Mouse (Mus musculus) kidney, postnatal 0 days (tissue): ENCODE results near the gene Tspan18. TPM values are rescaled to one million over a fixed set of nuclear protein-coding genes. Genes with fewer than 3 reads are reported as not detected.

Experiments used
- ATAC-seq: fragments of 200-750 bp; cut with Nextera tagmentation; replicated peaks from 2 replicates; pipeline ENCODE4 v1.8.0; 2017; ENCODE audit warnings: low read depth, moderate number of reproducible peaks, moderate TSS enrichment, moderate library complexity; ENCODE audit not compliant: low FRiP score
- DNase-seq: peaks from one replicate; pipeline ENCODE4 v3.0.0-alpha.2; 2016; ENCODE audit warnings: low spot score
- H3K27ac ChIP-seq: fragments of 300-500 bp; sonication (generic); 2 replicates; pipeline ENCODE4 v1.5.1; 2014; ENCODE audit warnings: mild to moderate bottlenecking
- H3K27me3 ChIP-seq: fragments of 300-500 bp; sonication (generic); 2 replicates; pipeline ENCODE4 v1.6.1; 2014; ENCODE audit warnings: low read length, mixed read lengths; ENCODE audit not compliant: insufficient read depth
- H3K36me3 ChIP-seq: fragments of 300-500 bp; sonication (generic); 2 replicates; pipeline ENCODE4 v1.6.1; 2014; ENCODE audit warnings: low read length, mixed read lengths; ENCODE audit not compliant: insufficient read depth
- H3K4me1 ChIP-seq: fragments of 300-500 bp; sonication (generic); replicated peaks from 2 replicates; pipeline ENCODE4 v1.6.1; 2014; ENCODE audit warnings: antibody characterized with exemption, low read length, mixed read lengths; ENCODE audit not compliant: insufficient read depth
- H3K4me2 ChIP-seq: fragments of 300-500 bp; sonication (generic); 2 replicates; pipeline ENCODE4 v1.6.1; 2014; ENCODE audit warnings: mild to moderate bottlenecking, low read length, moderate library complexity, mixed read lengths
- H3K4me3 ChIP-seq: fragments of 300-500 bp; sonication (generic); replicated peaks from 2 replicates; pipeline ENCODE4 v1.5.1; 2014; ENCODE audit warnings: low read depth, low read length
- H3K9ac ChIP-seq: fragments of 300-500 bp; sonication (generic); 2 replicates; pipeline ENCODE4 v1.6.1; 2014; ENCODE audit warnings: low read depth, low read length
- H3K9me3 ChIP-seq: fragments of 300-500 bp; sonication (generic); replicated peaks from 2 replicates; pipeline ENCODE4 v1.6.1; 2016; ENCODE audit warnings: low read length, inconsistent platforms, mixed read lengths
- CTCF ChIP-seq: IDR thresholded peaks from 2 replicates; pipeline ENCODE4 v1.5.1; 2016; ENCODE audit warnings: antibody characterized with exemption, low read depth, mild to moderate bottlenecking, moderate library complexity
- WGBS: fragments of 180-500 bp; shearing (Covaris S2); extraction: QIAGEN DNeasy Blood & Tissue Kit; methylation state at CpG from one replicate; pipeline ENCODE4 v1.1.7; 2014; 5-methylcytosine and 5-hydroxymethylcytosine counted together
- polyA plus RNA-seq: library from polyadenylated mRNA; unstranded; fragments of >200 nt; fragmentation: Nextera tagmentation; extraction: Ambion mirVana; gene quantifications from 2 replicates; pipeline ENCODE4 v1.2.1, GENCODE M21; 2015

Tspan18 gene
- polyA plus RNA-seq, 1 experiment from 2014 or later = 29.2 TPM

GRCm38 (mm10) chr2:93283481-93284293, 50.6 kb downstream of the Tspan18 start:
- H3K9ac ChIP-seq = no peak overlapping the region

GRCm38 (mm10) chr2:93282636-93283035, 51.7 kb downstream of the Tspan18 start:
- no peak for ATAC-seq
- H3K4me2 ChIP-seq = no peak overlapping the region
- peaks cover 35% of the 10 kb centered on the region for H3K4me1 ChIP-seq
- no peak overlapping the region for H3K9ac ChIP-seq
- H3K9me3 ChIP-seq = no peaks in the 10 kb centered on the region
- H3K4me3 ChIP-seq = no peak overlapping the region
- H3K27me3 ChIP-seq = no peaks in the 10 kb centered on the region
- TF ChIP-seq CTCF = no peak
- 64% methylated on average over 4 of the region's 4 CpGs for WGBS
- no peaks in the 10 kb centered on the region for H3K36me3 ChIP-seq
- peak overlapping the region; percentile 71 for H3K27ac ChIP-seq
- no peak for DNase-seq

More at GRCm38 (mm10) chr2:93283481-93284293, 50.6 kb downstream of the Tspan18 start:
- Histone ChIP-seq H3K27me3 (no peaks in the 10 kb centered on the region), H3K27ac (peak overlapping the region; percentile 71), H3K9me3 (no peaks in the 10 kb centered on the region), H3K4me3 (no peak overlapping the region), H3K4me2 (no peak overlapping the region), H3K36me3 (no peaks in the 10 kb centered on the region), H3K4me1 (peaks cover 29% of the 10 kb centered on the region)
- 30% methylated on average over 7 of the region's 7 CpGs for WGBS
- no peak for TF ChIP-seq CTCF
- DNase-seq (peak; percentile 52), ATAC-seq (0 out of 2 replicates have a peak, but pooled peaks have one; percentile 6)

- DNase-seq = no peak
- Histone ChIP-seq H3K27me3 (no peaks in the 10 kb centered on the region), H3K4me1 (peaks cover 44% of the 10 kb centered on the region), H3K4me3 (no peak overlapping the region), H3K4me2 (no peak overlapping the region), H3K36me3 (no peaks in the 10 kb centered on the region), H3K9ac (no peak overlapping the region), H3K9me3 (no peaks in the 10 kb centered on the region), H3K27ac (no peak overlapping the region)
- no peak for TF ChIP-seq CTCF
- WGBS = 80% methylated on average over 6 of the region's 6 CpGs
- ATAC-seq = no peak
Measured at GRCm38 (mm10) chr2:93281466-93281865, 52.8 kb downstream of the Tspan18 start.

GRCm38 (mm10) chr2:93280117-93280620, 54.1 kb downstream of the Tspan18 start:
- Histone ChIP-seq H3K36me3 (no peaks in the 10 kb centered on the region), H3K4me1 (peaks cover 44% of the 10 kb centered on the region), H3K27ac (no peak overlapping the region), H3K9ac (no peak overlapping the region), H3K27me3 (no peaks in the 10 kb centered on the region), H3K9me3 (no peaks in the 10 kb centered on the region), H3K4me3 (no peak overlapping the region), H3K4me2 (no peak overlapping the region)
- DNase-seq (no peak), ATAC-seq (no peak)
- TF ChIP-seq CTCF = no peak
- WGBS = 67% methylated on average over 2 of the region's 2 CpGs

- Histone ChIP-seq H3K27ac (peak overlapping the region; percentile 83), H3K4me1 (peaks cover 30% of the 10 kb centered on the region), H3K9me3 (no peaks in the 10 kb centered on the region), H3K27me3 (no peaks in the 10 kb centered on the region), H3K9ac (peak overlapping the region; percentile 27; the same call in 1 of the 2 replicates), H3K4me3 (no peak overlapping the region), H3K36me3 (no peaks in the 10 kb centered on the region), H3K4me2 (peak overlapping the region; percentile 27; the same call in 1 of the 2 replicates)
- TF ChIP-seq CTCF = peak; percentile 62
- WGBS = 13% methylated on average over 11 of the region's 11 CpGs
- peak; percentile 83 for ATAC-seq
- peak; percentile 88 for DNase-seq
Measured at GRCm38 (mm10) chr2:93278181-93278975, 55.9 kb downstream of the Tspan18 start.

- Histone ChIP-seq H3K36me3 (no peaks in the 10 kb centered on the region), H3K9ac (no peak overlapping the region), H3K27me3 (no peaks in the 10 kb centered on the region), H3K27ac (peak overlapping the region; percentile 83), H3K4me1 (peaks cover 22% of the 10 kb centered on the region; the same call in 1 of the 2 replicates), H3K4me2 (peak overlapping the region; percentile 27; the same call in 1 of the 2 replicates), H3K4me3 (no peak overlapping the region), H3K9me3 (no peaks in the 10 kb centered on the region)
- DNase-seq (peak; percentile 71), ATAC-seq (peak; percentile 33)
- TF ChIP-seq CTCF = no peak
- 22% methylated on average over 4 of the region's 4 CpGs for WGBS
Measured at GRCm38 (mm10) chr2:93277486-93277885, 56.8 kb downstream of the Tspan18 start.
